Mouse (Mus musculus): ENCODE data around the gene Ccng2.

DNA sequence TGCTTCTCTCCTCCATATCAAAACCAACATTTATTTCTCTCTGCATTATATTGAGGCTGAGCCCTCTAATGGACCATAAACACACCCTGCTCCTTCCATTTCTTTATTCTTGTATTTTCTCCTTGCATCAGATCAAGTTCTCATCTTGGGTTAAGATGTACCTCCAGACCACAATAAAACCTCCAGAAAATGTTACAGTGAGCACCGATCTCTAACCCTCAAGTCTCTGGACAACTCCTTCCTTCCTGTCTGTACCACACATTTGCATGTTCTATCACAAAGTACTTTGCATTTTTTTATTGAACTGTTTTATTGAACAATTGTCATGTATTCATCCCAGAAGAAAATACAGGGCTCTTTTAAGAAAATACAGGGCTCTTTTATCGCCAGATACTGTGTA is 37.5 kb upstream of the Ccng2 start:
- no peak for TF ChIP-seq CTCF (IDR thresholded peaks at IDR 0.05; ENCODE audit: low read depth)
- no peak for TF ChIP-seq EP300 (IDR thresholded peaks at IDR 0.05; ENCODE audit: low read depth)

Measured in heart, postnatal 0 days (tissue).